Mouse (Mus musculus): ENCODE data around the gene Efcab2. TPM values are rescaled to one million over a fixed set of nuclear protein-coding genes. Genes with fewer than 3 reads are reported as not detected.

The Efcab2 gene
- polyA plus RNA-seq, 1 experiment from 2014 or later = 3.3 TPM

GRCm38 (mm10) chr1:178449172-178449571, 43.3 kb downstream of the Efcab2 start:
- Histone ChIP-seq H3K27ac (ENCODE audit: low read depth) (no peak overlapping the region), H3K4me1 (ENCODE audit: insufficient read depth) (no peaks in the 10 kb centered on the region), H3K4me2 (no peak overlapping the region), H3K9me3 (ENCODE audit: low read depth, low read length) (no peaks in the 10 kb centered on the region), H3K36me3 (ENCODE audit: insufficient read depth) (no peaks in the 10 kb centered on the region), H3K9ac (no peak overlapping the region), H3K4me3 (ENCODE audit: low read depth, low read length) (no peak overlapping the region), H3K27me3 (ENCODE audit: insufficient read depth, low read length) (no peaks in the 10 kb centered on the region)
- 18% methylated on average over 3 of the region's 3 CpGs for WGBS
- ATAC-seq (ENCODE audit: insufficient read depth) = peak; percentile 82
- DNase-seq = peak; percentile 91
- peak; percentile 96 for TF ChIP-seq CTCF (IDR thresholded peaks at IDR 0.05; ENCODE audit: low read depth)

DNA sequence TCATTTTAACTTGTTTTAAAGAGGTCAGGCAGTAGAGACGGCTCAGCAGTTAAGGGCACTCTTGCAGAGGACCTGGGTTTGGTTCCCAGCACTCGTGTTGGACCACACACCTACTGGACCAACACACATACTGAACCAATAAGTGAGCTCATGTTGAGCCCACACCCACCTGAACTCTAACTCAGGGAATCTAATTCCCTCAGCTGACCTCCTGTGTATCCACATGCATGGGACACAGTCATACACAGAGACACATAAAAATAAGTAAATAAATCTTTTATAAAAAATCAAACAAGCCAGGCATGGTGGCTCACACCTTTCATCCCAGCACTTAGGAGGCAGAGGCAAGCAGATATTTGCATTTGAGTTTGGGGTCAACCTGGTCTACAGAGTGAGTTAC, 44.0 kb downstream of the Efcab2 start:
- H3K9me3 ChIP-seq (ENCODE audit: low read depth, low read length) = no peaks in the 10 kb centered on the region
- no peak for TF ChIP-seq CTCF (IDR thresholded peaks at IDR 0.05; ENCODE audit: low read depth)
- no peak overlapping the region for H3K9ac ChIP-seq
- 84% methylated on average over 2 of the region's 2 CpGs for WGBS
- no peaks in the 10 kb centered on the region for H3K36me3 ChIP-seq (ENCODE audit: insufficient read depth)
- no peak overlapping the region for H3K27ac ChIP-seq (ENCODE audit: low read depth)
- no peaks in the 10 kb centered on the region for H3K4me1 ChIP-seq (ENCODE audit: insufficient read depth)
- no peak for ATAC-seq (ENCODE audit: insufficient read depth)
- DNase-seq = no peak
- H3K4me3 ChIP-seq (ENCODE audit: low read depth, low read length) = no peak overlapping the region
- no peaks in the 10 kb centered on the region for H3K27me3 ChIP-seq (ENCODE audit: insufficient read depth, low read length)
- H3K4me2 ChIP-seq = no peak overlapping the region

GRCm38 (mm10) chr1:178454125-178454524, 48.2 kb downstream of the Efcab2 start:
- 92% methylated on average over 3 of the region's 3 CpGs for WGBS
- Histone ChIP-seq H3K9me3 (ENCODE audit: low read depth, low read length) (no peaks in the 10 kb centered on the region), H3K9ac (no peak overlapping the region), H3K27me3 (ENCODE audit: insufficient read depth, low read length) (no peaks in the 10 kb centered on the region), H3K4me1 (ENCODE audit: insufficient read depth) (no peaks in the 10 kb centered on the region), H3K4me3 (ENCODE audit: low read depth, low read length) (no peak overlapping the region), H3K4me2 (no peak overlapping the region), H3K27ac (ENCODE audit: low read depth) (no peak overlapping the region), H3K36me3 (ENCODE audit: insufficient read depth) (no peaks in the 10 kb centered on the region)
- no peak for TF ChIP-seq CTCF (IDR thresholded peaks at IDR 0.05; ENCODE audit: low read depth)
- ATAC-seq (ENCODE audit: insufficient read depth) = no peak
- DNase-seq = no peak

DNA sequence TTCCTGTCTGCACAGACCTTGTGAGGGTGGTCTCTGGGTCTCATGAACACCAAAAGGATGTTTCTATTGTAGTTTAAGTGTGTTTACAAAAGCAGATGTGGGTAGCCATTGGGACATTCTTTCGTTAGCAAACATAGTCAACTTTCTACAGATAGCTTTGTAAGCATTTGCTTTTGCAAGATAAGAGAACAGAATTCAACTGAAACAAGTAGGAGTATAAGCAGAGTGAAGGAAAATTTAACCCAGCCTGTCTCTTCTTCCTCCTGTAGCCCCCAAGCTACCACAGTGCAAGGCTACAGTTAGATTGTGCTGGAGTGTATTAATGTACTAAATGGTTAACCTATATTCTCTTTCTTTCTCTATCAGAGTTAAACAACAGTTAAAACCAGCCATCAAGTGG, 49.2 kb downstream of the Efcab2 start:
- no peak for TF ChIP-seq CTCF (IDR thresholded peaks at IDR 0.05; ENCODE audit: low read depth)
- WGBS = 40% methylated on average over 1 of the region's 1 CpGs

GRCm38 (mm10) chr1:178458029-178458428, 52.1 kb downstream of the Efcab2 start:
- Histone ChIP-seq H3K4me3 (ENCODE audit: low read depth, low read length) (no peak overlapping the region), H3K27me3 (ENCODE audit: insufficient read depth, low read length) (no peaks in the 10 kb centered on the region), H3K4me1 (ENCODE audit: insufficient read depth) (no peaks in the 10 kb centered on the region), H3K4me2 (no peak overlapping the region), H3K9ac (no peak overlapping the region), H3K27ac (ENCODE audit: low read depth) (no peak overlapping the region), H3K9me3 (ENCODE audit: low read depth, low read length) (no peaks in the 10 kb centered on the region), H3K36me3 (ENCODE audit: insufficient read depth) (no peaks in the 10 kb centered on the region)
- WGBS = 39% methylated on average over 2 of the region's 2 CpGs
- DNase-seq = no peak
- no peak for ATAC-seq (ENCODE audit: insufficient read depth)
- TF ChIP-seq CTCF (IDR thresholded peaks at IDR 0.05; ENCODE audit: low read depth) = no peak

More for the DNA sequence above, 49.2 kb downstream of the Efcab2 start:
- H3K27ac ChIP-seq (ENCODE audit: low read depth) = no peak overlapping the region
- no peaks in the 10 kb centered on the region for H3K36me3 ChIP-seq (ENCODE audit: insufficient read depth)
- no peaks in the 10 kb centered on the region for H3K27me3 ChIP-seq (ENCODE audit: insufficient read depth, low read length)
- no peak overlapping the region for H3K9ac ChIP-seq
- H3K4me2 ChIP-seq = no peak overlapping the region
- no peaks in the 10 kb centered on the region for H3K9me3 ChIP-seq (ENCODE audit: low read depth, low read length)
- H3K4me1 ChIP-seq (ENCODE audit: insufficient read depth) = no peaks in the 10 kb centered on the region
- no peak for DNase-seq
- ATAC-seq (ENCODE audit: insufficient read depth) = no peak
- H3K4me3 ChIP-seq (ENCODE audit: low read depth, low read length) = no peak overlapping the region

DNA sequence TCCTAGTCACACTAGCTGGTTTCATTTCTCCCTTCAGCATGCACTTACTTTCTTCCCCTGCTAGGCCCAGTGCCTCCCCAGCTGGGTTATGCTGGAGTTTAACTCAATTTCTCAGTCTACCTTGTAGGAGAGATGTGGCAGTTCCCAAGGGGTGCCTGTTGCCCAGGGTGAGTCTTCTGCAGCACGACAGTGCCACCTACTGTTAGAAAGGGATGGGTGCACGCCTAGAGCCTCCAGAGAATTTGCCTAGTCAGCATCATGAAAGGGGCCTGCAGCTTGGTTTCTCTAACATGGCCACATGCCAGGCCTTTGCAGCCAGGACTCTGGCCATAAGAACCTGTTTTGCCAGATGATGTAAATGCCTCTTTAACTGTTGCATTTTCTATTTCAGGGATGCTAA, 57.8 kb downstream of the Efcab2 start:
- no peaks in the 10 kb centered on the region for H3K4me1 ChIP-seq (ENCODE audit: insufficient read depth)
- H3K9me3 ChIP-seq (ENCODE audit: low read depth, low read length) = no peaks in the 10 kb centered on the region
- H3K4me3 ChIP-seq (ENCODE audit: low read depth, low read length) = no peak overlapping the region
- peak; percentile 95 for TF ChIP-seq CTCF (IDR thresholded peaks at IDR 0.05; ENCODE audit: low read depth)
- peak; percentile 95 for ATAC-seq (ENCODE audit: insufficient read depth)
- H3K9ac ChIP-seq = no peak overlapping the region
- WGBS = 0% methylated on average over 2 of the region's 2 CpGs
- H3K36me3 ChIP-seq (ENCODE audit: insufficient read depth) = no peaks in the 10 kb centered on the region
- H3K27me3 ChIP-seq (ENCODE audit: insufficient read depth, low read length) = no peaks in the 10 kb centered on the region
- peak; percentile 96 for DNase-seq
- H3K27ac ChIP-seq (ENCODE audit: low read depth) = no peak overlapping the region
- H3K4me2 ChIP-seq = no peak overlapping the region

DNA sequence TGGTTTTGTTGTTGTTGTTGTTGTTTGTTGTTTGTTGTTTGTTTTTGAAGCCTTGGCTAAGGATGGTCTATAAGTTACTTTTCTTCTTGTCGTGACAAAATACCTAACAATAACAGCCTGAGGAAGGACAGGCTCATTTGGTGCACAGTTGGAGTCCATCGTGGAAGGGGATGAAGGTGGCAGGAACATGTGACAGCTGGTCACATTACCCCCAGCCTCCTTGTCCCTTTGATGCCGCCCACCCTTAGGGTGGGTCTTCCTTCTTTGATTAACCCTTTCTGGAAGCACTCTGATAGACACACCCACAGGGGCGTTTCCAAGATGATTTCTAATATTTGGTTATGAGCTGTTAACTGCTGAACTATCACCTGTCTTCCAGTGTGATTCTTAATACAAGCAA, 58.3 kb downstream of the Efcab2 start:
- H3K36me3 ChIP-seq (ENCODE audit: insufficient read depth) = no peaks in the 10 kb centered on the region
- H3K27me3 ChIP-seq (ENCODE audit: insufficient read depth, low read length) = no peaks in the 10 kb centered on the region
- H3K27ac ChIP-seq (ENCODE audit: low read depth) = no peak overlapping the region
- WGBS = 19% methylated on average over 4 of the region's 4 CpGs
- H3K9ac ChIP-seq = no peak overlapping the region
- DNase-seq (no peak), ATAC-seq (ENCODE audit: insufficient read depth) (peak; percentile 72; the same call in 1 of the 2 replicates)
- TF ChIP-seq CTCF (IDR thresholded peaks at IDR 0.05; ENCODE audit: low read depth) = no peak
- H3K4me1 ChIP-seq (ENCODE audit: insufficient read depth) = no peaks in the 10 kb centered on the region
- no peak overlapping the region for H3K4me2 ChIP-seq
- no peaks in the 10 kb centered on the region for H3K9me3 ChIP-seq (ENCODE audit: low read depth, low read length)
- no peak overlapping the region for H3K4me3 ChIP-seq (ENCODE audit: low read depth, low read length)

GRCm38 (mm10) chr1:178467594-178467993, 61.7 kb downstream of the Efcab2 start:
- H3K27ac ChIP-seq (ENCODE audit: low read depth) = no peak overlapping the region
- no peak for TF ChIP-seq CTCF (IDR thresholded peaks at IDR 0.05; ENCODE audit: low read depth)
- H3K36me3 ChIP-seq (ENCODE audit: insufficient read depth) = no peaks in the 10 kb centered on the region
- DNase-seq (no peak), ATAC-seq (ENCODE audit: insufficient read depth) (no peak)
- no peaks in the 10 kb centered on the region for H3K4me1 ChIP-seq (ENCODE audit: insufficient read depth)
- no peaks in the 10 kb centered on the region for H3K27me3 ChIP-seq (ENCODE audit: insufficient read depth, low read length)
- no peaks in the 10 kb centered on the region for H3K9me3 ChIP-seq (ENCODE audit: low read depth, low read length)
- 65% methylated on average over 6 of the region's 6 CpGs for WGBS
- H3K4me2 ChIP-seq = no peak overlapping the region
- no peak overlapping the region for H3K9ac ChIP-seq
- no peak overlapping the region for H3K4me3 ChIP-seq (ENCODE audit: low read depth, low read length)

Data from lung, embryonic 14.5 days (tissue).